Mouse (Mus musculus): ENCODE measurements at regions not wholly inside any gene's neighbourhood (a gene's known extent, or its start where the extent isn't known, plus 50 kb on each side); places are given as distances from the start of the nearest gene placed in this dataset.

DNA sequence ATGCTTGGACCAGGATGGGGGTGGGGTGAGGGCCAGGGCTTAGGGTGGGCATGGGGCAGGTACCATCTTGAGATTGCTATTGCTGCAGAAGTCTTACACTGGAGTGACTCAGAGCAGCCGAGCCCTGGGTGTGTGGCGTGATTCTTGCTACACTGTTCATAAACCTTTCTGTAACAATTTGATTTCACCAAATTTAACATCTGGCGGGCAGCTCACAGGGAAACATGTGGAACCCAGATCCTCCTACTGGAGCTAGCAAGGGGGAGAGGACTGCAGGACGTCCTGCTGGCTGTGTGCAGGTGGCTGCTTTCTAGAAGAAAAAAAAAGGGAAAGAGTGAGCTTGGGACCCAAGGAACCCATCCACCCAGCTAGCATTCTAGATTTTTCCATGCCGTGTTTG, 719.7 kb downstream of the Vrk1 start:
- DNase-seq (ENCODE audit: low spot score): no peak

GRCm38 (mm10) chr12:106732108-106732857, 722.3 kb downstream of the Vrk1 start:
- no peak for DNase-seq (ENCODE audit: low spot score)

DNA sequence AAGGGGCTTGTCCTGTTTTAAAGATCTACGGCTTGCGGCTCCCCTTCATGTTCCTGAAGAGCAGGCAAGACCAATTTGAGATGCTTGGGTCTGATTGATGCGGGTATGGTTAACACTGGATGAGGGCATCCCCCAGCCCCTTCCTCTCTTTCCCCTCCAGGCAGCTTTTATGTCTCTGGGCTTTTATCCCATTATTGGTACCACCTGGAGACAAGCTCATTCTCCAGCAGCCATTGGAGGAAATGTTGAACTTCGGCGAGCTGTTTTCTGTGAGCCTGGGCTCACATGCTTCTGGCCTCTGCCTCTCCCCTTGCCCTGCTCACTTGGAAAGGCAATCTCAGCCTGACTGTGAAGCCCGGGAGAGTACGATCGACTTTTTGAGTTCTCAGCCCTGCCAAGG, 738.7 kb downstream of the Vrk1 start:
- no peak for DNase-seq (ENCODE audit: low spot score)

- DNase-seq (ENCODE audit: low spot score): no peak
Measured at GRCm38 (mm10) chr12:106763552-106763951, 724.9 kb upstream of the 3110018I06Rik start.

DNA sequence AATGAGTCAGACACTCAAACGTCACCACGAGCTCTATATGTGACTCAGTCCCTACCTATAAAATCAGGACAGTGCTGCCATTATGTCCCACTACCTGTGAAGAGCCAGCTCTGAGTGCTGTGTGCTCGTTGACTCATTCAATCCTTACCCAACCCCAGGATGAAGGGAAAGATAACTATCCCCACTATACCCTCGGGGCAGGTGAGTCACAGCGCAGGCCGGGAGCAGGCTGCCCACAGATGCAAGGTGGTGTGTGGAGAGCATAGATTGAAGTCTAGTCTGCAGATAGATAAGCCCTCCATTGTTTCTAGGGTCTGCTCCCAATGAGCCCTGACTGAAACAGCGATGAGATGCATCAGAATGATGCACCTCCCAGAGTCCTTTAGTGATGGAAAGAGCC, 723.9 kb upstream of the 3110018I06Rik start:
- no peak for DNase-seq (ENCODE audit: low spot score)

GRCm38 (mm10) chr12:106773536-106773935, 714.9 kb upstream of the 3110018I06Rik start:
- DNase-seq (ENCODE audit: low spot score): no peak

- DNase-seq (ENCODE audit: low spot score): no peak
Measured at GRCm38 (mm10) chr12:106796596-106796995, 691.8 kb upstream of the 3110018I06Rik start.

- no peak for DNase-seq (ENCODE audit: low spot score)
Measured at GRCm38 (mm10) chr12:106819736-106820135, 668.7 kb upstream of the 3110018I06Rik start.

DNA sequence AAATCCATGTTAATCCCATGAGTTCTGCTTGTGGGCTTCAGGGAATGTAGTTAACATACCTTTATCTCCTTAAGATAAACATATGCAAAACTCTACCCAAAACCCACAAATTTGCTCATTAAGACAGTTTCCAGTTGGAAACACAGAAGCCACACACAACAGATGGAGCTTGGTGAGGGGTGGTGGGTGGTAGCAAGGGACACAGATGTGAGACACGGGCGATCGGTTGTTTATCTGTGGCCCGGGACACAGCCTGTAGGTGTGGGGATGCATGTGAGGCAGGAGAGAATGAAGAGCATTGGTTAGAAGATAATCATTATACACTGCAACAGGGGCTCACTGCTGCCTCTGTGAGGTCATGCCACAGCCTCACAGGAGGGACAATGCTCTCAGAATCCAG, 666.1 kb upstream of the 3110018I06Rik start:
- no peak for DNase-seq (ENCODE audit: low spot score)

GRCm38 (mm10) chr12:106828542-106828941, 659.9 kb upstream of the 3110018I06Rik start:
- no peak for DNase-seq (ENCODE audit: low spot score)

DNA sequence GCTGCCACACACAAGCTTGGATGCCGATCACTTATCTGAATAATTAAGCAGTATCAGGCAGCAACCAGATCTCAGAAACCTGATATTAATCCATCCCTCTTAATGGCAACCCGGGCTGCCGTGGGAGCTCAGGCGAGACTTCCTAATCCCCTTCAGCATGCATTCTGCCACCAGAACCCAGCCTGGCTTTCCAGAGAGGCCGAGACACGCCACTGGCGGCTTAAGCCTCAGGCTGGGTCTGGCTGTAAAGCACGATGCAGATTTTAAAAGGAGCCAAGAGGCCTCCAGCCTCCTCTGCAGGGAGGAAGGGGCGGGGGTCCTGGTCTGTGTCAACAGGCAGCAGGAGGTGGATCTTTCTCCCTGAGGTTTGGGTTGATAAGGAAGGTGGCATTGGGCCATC, 659.1 kb upstream of the 3110018I06Rik start:
- DNase-seq (ENCODE audit: low spot score): no peak

DNA sequence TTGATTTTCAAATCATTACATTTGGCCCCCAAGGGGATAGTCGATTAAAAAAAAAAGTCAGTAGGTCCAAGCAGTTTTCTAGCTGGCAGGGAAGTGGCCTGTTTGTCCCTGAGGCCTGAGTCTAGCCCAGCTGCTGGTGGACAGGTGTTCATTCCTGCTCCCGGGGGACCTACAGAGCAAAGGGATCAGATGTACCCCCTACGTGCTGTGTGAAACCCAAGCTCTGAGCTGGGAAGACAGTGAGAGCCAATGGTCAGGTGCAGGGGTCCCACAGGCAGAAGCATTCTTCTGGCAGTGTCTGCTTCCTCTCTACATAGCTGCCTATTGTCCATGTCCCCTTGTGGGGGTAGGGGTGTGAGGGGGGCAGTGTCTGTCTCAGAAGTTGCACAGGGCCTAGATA, 653.2 kb upstream of the 3110018I06Rik start:
- DNase-seq (ENCODE audit: low spot score): no peak

GRCm38 (mm10) chr12:106839618-106840017, 648.8 kb upstream of the 3110018I06Rik start:
- no peak for DNase-seq (ENCODE audit: low spot score)

DNA sequence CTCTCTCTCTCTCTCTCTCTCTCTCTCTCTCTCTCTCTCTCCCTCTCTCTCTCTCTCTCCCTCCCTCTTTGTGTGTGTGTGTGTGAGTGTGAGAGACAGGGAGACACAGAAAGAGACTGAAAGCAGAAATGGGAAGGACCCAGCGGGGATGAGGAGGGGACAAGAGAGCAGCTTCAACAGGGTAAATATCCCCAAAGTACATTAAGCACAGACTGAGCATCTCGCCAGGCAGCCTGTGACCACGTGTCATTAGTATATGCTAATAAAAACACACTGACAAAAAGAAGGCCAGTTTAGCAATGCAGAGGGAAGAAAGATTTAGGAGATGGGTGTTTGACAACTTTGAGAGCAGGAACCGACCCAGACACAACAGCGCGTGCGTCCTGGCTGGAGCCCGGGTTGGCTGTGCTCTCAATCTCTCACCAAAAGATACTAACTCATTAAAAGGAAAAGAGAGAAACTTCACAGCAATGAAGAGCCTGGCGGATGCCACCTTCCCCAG, 648.2 kb upstream of the 3110018I06Rik start:
- no peak for DNase-seq (ENCODE audit: low spot score)

GRCm38 (mm10) chr12:106841996-106842395, 646.4 kb upstream of the 3110018I06Rik start:
- no peak for DNase-seq (ENCODE audit: low spot score)

DNA sequence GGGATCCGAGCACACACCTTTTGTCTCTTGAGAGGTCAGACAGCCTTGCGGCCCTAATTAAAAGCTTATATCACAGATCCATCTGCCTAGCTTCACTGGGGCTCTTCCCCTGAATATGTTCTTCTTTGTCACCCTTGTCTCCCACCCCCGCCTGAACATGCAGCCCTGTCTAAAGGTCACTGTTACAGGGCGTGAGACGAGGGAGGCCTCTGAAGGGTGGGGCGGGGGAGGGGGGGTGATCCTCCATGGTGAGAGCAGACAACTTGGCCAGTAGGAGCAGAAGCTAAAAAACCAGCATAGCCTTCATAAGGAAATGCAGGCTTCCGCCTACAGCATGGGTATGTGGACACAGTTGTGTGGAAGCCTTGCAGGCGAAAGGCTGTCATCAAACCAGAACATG, 646.0 kb upstream of the 3110018I06Rik start:
- no peak for DNase-seq (ENCODE audit: low spot score)

- peak; percentile 3 for DNase-seq (ENCODE audit: low spot score)
Measured at GRCm38 (mm10) chr12:106851666-106852065, 636.8 kb upstream of the 3110018I06Rik start.

DNA sequence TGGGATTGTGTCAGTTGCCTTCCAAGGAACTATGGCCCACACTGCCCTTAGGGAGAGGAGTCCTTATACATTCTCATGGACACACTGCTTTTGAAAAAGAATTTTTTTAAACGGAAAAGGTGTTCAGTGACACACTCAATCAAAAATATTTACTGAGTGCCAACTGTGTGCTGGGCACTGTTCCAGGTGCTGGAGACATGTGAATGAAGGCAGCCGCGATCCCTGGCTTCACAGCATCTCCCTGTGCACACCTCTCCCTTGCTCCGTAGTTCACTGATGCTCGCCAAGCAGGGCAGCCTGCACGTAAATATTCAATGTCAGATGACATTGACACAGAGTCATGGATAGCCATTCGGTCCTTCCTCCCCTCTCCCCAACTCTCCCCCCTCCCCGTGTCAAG, 635.7 kb upstream of the 3110018I06Rik start:
- no peak for DNase-seq (ENCODE audit: low spot score)

- no peak for DNase-seq (ENCODE audit: low spot score)
Measured at GRCm38 (mm10) chr12:106853711-106854240, 634.7 kb upstream of the 3110018I06Rik start.

- no peak for DNase-seq (ENCODE audit: low spot score)
Measured at GRCm38 (mm10) chr12:106855520-106855919, 632.9 kb upstream of the 3110018I06Rik start.

DNA sequence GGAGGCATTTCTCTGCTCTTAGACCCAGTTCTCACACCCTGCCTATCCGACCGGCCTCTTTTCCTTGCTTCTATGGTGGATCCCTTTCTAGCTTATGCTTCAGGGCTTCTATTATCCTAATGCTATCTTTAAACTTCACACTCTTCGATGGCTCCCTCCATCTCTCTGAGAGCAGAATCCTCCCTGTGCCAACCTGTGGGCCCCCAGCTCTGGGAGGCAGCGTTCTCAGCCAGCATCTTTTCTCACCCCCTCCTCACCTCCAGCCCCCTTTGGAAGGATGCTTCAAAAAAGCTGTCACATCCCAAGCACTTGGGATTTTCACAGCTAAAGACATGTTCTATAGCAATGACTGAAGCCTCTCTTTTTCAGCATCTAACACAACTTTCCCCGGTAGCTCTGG, 626.8 kb upstream of the 3110018I06Rik start:
- no peak for DNase-seq (ENCODE audit: low spot score)

DNA sequence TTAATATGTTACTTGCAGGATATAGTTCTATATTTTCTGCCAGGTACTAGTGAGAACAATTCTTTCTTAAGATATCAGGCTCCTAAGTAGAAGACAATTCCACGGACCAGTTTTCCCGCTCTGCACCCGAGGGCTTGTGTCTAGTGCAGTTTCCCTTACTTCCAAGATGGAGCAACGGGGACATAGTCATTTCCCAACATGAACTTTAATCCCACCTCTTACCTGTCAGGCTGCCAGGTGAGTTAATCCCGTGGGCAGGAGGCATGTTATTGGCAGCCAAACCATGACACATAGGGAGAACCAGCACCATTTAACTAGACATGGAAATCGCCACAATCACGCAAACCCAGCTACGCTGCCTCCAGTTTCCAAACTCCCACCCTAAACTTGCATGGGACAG, 624.4 kb upstream of the 3110018I06Rik start:
- no peak for DNase-seq (ENCODE audit: low spot score)

GRCm38 (mm10) chr12:106868036-106868435, 620.4 kb upstream of the 3110018I06Rik start:
- DNase-seq (ENCODE audit: low spot score): no peak

DNA sequence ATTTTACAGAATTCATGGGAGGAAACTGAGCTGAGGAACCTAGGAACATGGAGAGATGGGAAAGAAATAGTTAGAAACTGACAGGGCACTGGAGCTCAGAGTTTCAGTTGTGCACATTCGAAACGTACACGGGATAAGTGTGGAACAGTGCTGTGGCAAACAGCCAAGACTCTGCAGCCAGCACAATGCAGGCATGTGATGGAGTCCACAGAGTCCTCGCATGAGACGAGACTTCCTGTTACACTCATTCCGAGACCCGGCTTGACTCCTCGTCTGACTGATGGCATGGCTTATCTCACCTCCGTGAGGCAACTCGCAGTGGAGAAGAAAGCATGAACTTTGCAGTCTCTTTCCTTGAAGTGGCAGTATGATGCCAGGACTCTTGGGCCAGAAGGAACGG, 617.0 kb upstream of the 3110018I06Rik start:
- DNase-seq (ENCODE audit: low spot score): no peak
